Mouse (Mus musculus): Measurements from ENCODE around the gene Zfp64. TPM values are rescaled to one million over a fixed set of nuclear protein-coding genes. Genes with fewer than 3 reads are reported as not detected.

The Zfp64 gene
- polyA plus RNA-seq, 1 experiment from 2014 or later: 46.0 TPM

DNA sequence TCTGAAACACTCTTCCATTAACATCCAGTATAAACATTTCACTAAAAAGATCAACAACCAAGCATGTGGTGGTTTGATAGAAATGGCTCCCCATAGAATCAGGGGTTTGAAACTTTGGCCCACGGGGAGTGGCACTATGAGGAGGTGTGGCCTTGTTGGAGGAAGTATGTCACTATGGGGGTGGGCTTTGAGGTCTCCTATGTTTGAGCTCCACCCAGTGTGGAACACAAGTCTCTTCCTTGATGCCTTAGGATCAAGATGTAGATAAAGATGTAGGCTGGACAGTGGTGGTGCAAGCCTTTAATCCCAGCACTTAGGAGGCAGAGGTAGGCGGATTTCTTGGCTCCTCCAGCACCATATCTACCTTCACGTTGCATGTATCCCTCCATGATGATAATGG, 5.4 kb upstream of the Zfp64 start:
- 95% methylated on average over 3 of the region's 3 CpGs for WGBS
- peaks cover 3% of the 10 kb centered on the region; the same call in 1 of the 2 replicates for H3K9me3 ChIP-seq (replicated peaks; ENCODE audit: control insufficient read depth, low read length, poor library complexity, severe bottlenecking)

DNA sequence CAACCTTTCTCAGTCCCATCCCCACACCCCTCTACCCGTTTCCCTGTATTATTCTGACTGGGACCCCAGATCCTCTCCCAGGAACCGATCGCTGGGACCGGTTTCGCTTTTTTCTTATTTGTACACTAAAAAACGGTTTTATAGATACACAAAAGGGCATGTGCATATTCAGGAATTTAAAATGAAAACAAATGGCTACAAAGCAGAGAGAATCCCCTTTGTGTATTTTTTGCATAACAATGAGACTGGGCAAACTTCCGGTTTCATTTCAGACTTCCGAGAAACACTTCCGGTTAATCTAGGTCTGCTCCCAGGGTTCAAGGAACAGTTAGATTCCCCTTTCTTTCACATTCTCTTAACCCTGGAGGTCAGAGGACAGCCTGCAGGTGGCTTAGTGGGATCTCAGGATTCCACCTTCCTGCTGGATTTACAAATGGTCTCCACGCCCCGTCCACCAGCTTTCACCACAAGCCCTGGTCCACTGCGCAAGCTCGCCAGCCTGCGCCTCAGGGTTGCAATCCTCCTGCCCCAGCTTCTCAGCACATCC, 4.0 kb upstream of the Zfp64 start:
- no peak for ATAC-seq
- 81% methylated on average over 14 of the region's 14 CpGs for WGBS
- Histone ChIP-seq H3K9me3 (replicated peaks; ENCODE audit: control insufficient read depth, low read length, poor library complexity, severe bottlenecking) (no peaks in the 10 kb centered on the region; the same call in 1 of the 2 replicates), H3K36me3 (ENCODE audit: control insufficient read depth, insufficient read depth, low read length) (no peaks in the 10 kb centered on the region), H3K4me1 (ENCODE audit: control insufficient read depth, insufficient read depth, low read length) (peaks cover 5% of the 10 kb centered on the region; the same call in 1 of the 2 replicates), H3K9ac (ENCODE audit: low read depth, low read length) (no peak overlapping the region), H3K4me3 (ENCODE audit: low read depth, low read length) (no peak overlapping the region), H3K4me2 (ENCODE audit: low read length) (no peak overlapping the region), H3K27me3 (ENCODE audit: control insufficient read depth, insufficient read depth, low read depth, low read length) (no peaks in the 10 kb centered on the region), H3K27ac (ENCODE audit: low read length) (no peak overlapping the region)

More for the DNA sequence above, 5.4 kb upstream of the Zfp64 start:
- H3K4me3 ChIP-seq (ENCODE audit: low read depth, low read length): no peak overlapping the region
- peaks cover 3% of the 10 kb centered on the region; the same call in 1 of the 2 replicates for H3K4me1 ChIP-seq (ENCODE audit: control insufficient read depth, insufficient read depth, low read length)
- H3K27ac ChIP-seq (ENCODE audit: low read length): no peak overlapping the region
- H3K9ac ChIP-seq (ENCODE audit: low read depth, low read length): no peak overlapping the region
- H3K36me3 ChIP-seq (ENCODE audit: control insufficient read depth, insufficient read depth, low read length): no peaks in the 10 kb centered on the region
- H3K4me2 ChIP-seq (ENCODE audit: low read length): no peak overlapping the region
- H3K27me3 ChIP-seq (ENCODE audit: control insufficient read depth, insufficient read depth, low read depth, low read length): no peaks in the 10 kb centered on the region
- no peak for ATAC-seq

DNA sequence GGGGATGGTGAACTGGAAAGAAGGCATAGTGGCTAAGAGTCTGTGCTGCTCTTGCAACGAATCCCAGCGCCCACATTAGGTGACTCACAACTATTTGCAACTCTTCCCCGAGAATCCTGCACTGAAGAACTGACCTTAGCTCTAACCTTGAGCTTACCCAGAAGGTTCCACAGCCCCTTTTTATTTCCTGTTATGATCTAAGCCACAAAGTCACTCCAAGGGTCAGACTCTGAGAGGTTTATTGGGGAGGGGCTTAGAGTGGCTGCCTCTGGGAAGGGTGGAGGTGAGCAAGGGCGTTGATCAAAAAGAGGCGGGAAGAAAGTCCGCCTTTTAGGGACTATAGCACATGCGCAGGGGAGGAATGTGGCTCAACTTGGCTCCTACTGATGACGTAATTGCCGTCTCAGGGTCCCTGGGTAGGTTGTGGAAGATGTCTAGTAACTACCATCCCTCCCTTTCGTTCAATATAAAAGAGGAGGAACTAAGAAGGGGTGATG, 511 bp upstream of the Zfp64 start:
- H3K36me3 ChIP-seq (ENCODE audit: control insufficient read depth, insufficient read depth, low read length): peaks cover 3% of the 10 kb centered on the region; the same call in 1 of the 2 replicates
- H3K9ac ChIP-seq (ENCODE audit: low read depth, low read length): peak overlapping the region; percentile 95; the same call in 1 of the 2 replicates
- H3K27ac ChIP-seq (ENCODE audit: low read length): peak overlapping the region; percentile 87
- H3K9me3 ChIP-seq (replicated peaks; ENCODE audit: control insufficient read depth, low read length, poor library complexity, severe bottlenecking): no peaks in the 10 kb centered on the region
- H3K4me3 ChIP-seq (ENCODE audit: low read depth, low read length): peak overlapping the region; percentile 90
- WGBS: 50% methylated on average over 10 of the region's 10 CpGs
- no peaks in the 10 kb centered on the region for H3K27me3 ChIP-seq (ENCODE audit: control insufficient read depth, insufficient read depth, low read depth, low read length)
- peak overlapping the region; percentile 98 for H3K4me2 ChIP-seq (ENCODE audit: low read length)
- peaks cover 14% of the 10 kb centered on the region for H3K4me1 ChIP-seq (ENCODE audit: control insufficient read depth, insufficient read depth, low read length)
- ATAC-seq: no peak

DNA sequence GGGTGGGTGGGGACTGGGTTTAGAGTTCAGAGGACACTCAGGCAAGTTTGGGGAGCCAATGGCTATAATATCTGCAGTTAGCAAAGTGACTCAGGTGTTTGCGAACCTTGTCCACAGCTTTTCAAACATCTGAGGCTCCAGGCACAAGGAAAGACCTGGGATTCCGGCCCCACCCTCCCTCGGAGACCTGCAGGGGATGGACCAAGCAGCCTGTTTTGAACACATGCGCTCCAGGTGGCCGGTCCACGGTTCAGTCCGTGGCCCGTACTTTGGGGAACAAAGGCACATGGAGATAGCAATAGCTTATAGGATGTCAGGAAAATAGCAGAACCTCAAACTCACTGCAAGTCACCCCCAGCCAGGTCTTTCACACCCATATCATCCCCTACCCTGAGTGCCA, 1.0 kb downstream of the Zfp64 start:
- peak overlapping the region; percentile 95 for H3K9ac ChIP-seq (ENCODE audit: low read depth, low read length)
- H3K4me1 ChIP-seq (ENCODE audit: control insufficient read depth, insufficient read depth, low read length): peaks cover 14% of the 10 kb centered on the region
- H3K4me3 ChIP-seq (ENCODE audit: low read depth, low read length): peak overlapping the region; percentile 90
- H3K27ac ChIP-seq (ENCODE audit: low read length): peak overlapping the region; percentile 87; the same call in 1 of the 2 replicates
- peaks cover 5% of the 10 kb centered on the region; the same call in 1 of the 2 replicates for H3K36me3 ChIP-seq (ENCODE audit: control insufficient read depth, insufficient read depth, low read length)
- 9% methylated on average over 8 of the region's 8 CpGs for WGBS
- no peaks in the 10 kb centered on the region for H3K9me3 ChIP-seq (replicated peaks; ENCODE audit: control insufficient read depth, low read length, poor library complexity, severe bottlenecking)
- ATAC-seq: no peak; the same call in 1 of the 2 replicates
- peak overlapping the region; percentile 98 for H3K4me2 ChIP-seq (ENCODE audit: low read length)
- H3K27me3 ChIP-seq (ENCODE audit: control insufficient read depth, insufficient read depth, low read depth, low read length): no peaks in the 10 kb centered on the region

DNA sequence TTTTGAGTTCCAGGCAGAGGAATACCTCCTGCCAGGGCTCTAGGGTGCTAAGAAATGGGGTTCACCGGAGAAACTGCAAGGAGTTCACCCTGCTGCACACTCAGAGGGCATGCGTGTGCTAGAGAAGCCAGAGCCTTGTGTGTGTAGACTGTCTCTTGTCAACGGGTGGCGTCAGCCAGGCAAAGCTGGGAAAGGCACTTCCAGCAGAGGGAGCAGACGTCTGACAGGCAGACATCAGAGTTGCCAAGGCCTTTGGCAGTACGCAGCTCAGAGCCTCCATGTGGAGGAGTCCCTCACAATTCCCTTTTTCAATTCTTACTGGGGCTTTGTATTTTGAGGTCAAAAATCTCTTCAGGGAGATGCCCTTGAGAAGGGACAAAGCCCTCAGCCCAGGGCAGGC, 6.9 kb downstream of the Zfp64 start:
- no peak overlapping the region for H3K4me3 ChIP-seq (ENCODE audit: low read depth, low read length)
- H3K27me3 ChIP-seq (ENCODE audit: control insufficient read depth, insufficient read depth, low read depth, low read length): no peaks in the 10 kb centered on the region
- WGBS: 89% methylated on average over 6 of the region's 6 CpGs
- no peak for ATAC-seq
- H3K9me3 ChIP-seq (replicated peaks; ENCODE audit: control insufficient read depth, low read length, poor library complexity, severe bottlenecking): no peaks in the 10 kb centered on the region
- H3K4me1 ChIP-seq (ENCODE audit: control insufficient read depth, insufficient read depth, low read length): no peaks in the 10 kb centered on the region; the same call in 1 of the 2 replicates
- H3K4me2 ChIP-seq (ENCODE audit: low read length): no peak overlapping the region
- H3K9ac ChIP-seq (ENCODE audit: low read depth, low read length): no peak overlapping the region
- H3K36me3 ChIP-seq (ENCODE audit: control insufficient read depth, insufficient read depth, low read length): peaks cover 17% of the 10 kb centered on the region
- H3K27ac ChIP-seq (ENCODE audit: low read length): no peak overlapping the region

DNA sequence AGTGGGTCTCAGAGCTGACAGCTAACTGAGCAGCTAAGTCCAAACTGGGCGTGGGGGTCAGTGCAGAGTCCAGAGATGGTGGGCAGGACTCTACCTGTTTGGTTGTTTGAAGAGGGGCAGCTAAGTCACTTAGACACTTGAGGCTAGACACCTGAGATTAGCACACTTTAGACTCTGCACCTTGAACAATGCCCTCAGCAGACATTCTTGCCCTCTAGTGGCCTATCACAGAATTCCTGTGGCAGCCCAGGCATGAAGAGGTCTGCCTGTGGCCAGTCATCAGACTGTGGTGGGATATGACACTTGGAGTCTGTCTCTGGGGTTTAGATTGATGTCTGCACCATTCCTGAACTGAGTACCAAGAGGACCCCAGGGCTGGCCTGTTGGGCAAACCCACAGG, 7.7 kb downstream of the Zfp64 start:
- Histone ChIP-seq H3K27me3 (ENCODE audit: control insufficient read depth, insufficient read depth, low read depth, low read length) (no peaks in the 10 kb centered on the region), H3K4me1 (ENCODE audit: control insufficient read depth, insufficient read depth, low read length) (no peaks in the 10 kb centered on the region), H3K4me3 (ENCODE audit: low read depth, low read length) (no peak overlapping the region), H3K27ac (ENCODE audit: low read length) (no peak overlapping the region), H3K4me2 (ENCODE audit: low read length) (no peak overlapping the region), H3K9ac (ENCODE audit: low read depth, low read length) (no peak overlapping the region), H3K36me3 (ENCODE audit: control insufficient read depth, insufficient read depth, low read length) (peaks cover 17% of the 10 kb centered on the region), H3K9me3 (replicated peaks; ENCODE audit: control insufficient read depth, low read length, poor library complexity, severe bottlenecking) (no peaks in the 10 kb centered on the region)
- WGBS: 94% methylated on average over 1 of the region's 1 CpGs
- no peak for ATAC-seq

DNA sequence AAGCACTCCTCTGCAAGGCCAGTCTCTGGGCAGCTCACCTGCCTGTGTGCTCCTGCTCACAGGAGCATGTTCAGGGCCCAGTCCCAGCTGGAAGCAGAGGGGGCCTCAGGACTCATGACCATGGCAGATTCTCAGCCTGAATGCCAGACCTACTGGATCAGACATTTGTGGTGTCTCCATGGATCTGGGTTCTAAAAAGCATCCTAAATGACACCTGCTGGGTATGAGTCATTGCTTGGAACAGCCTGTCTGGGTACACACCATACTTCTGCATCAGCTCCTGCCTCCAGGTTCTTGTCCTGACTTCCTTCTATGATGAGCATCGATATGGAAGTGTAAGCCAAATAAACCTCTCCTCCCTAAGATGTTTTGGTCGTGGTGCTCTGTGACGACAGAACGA, 11.4 kb downstream of the Zfp64 start:
- Histone ChIP-seq H3K9me3 (replicated peaks; ENCODE audit: control insufficient read depth, low read length, poor library complexity, severe bottlenecking) (no peaks in the 10 kb centered on the region), H3K4me2 (ENCODE audit: low read length) (no peak overlapping the region), H3K4me1 (ENCODE audit: control insufficient read depth, insufficient read depth, low read length) (no peaks in the 10 kb centered on the region), H3K27me3 (ENCODE audit: control insufficient read depth, insufficient read depth, low read depth, low read length) (no peaks in the 10 kb centered on the region), H3K27ac (ENCODE audit: low read length) (no peak overlapping the region), H3K36me3 (ENCODE audit: control insufficient read depth, insufficient read depth, low read length) (peaks cover 26% of the 10 kb centered on the region), H3K4me3 (ENCODE audit: low read depth, low read length) (no peak overlapping the region), H3K9ac (ENCODE audit: low read depth, low read length) (no peak overlapping the region)
- WGBS: 94% methylated on average over 4 of the region's 4 CpGs
- no peak for ATAC-seq

DNA sequence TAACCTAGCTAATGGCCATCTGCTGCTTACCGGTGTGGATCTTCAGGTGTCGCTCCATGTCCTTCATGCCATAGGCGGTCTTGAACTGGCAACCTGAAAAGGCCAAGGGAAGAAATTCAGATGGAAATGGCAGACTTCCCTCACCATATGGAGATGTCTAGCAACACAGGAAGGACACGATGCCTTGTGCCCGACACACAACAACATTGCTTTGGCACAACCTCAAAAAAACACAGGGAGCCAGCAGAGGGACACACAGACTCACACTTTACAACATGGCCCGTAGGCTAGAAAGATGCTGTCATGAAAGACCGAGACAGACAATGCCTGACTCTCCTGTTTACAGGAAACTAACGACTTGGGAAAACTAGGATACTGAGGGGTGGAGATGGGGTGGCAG, 15.4 kb downstream of the Zfp64 start:
- Histone ChIP-seq H3K9ac (ENCODE audit: low read depth, low read length) (no peak overlapping the region), H3K4me1 (ENCODE audit: control insufficient read depth, insufficient read depth, low read length) (no peaks in the 10 kb centered on the region), H3K4me3 (ENCODE audit: low read depth, low read length) (no peak overlapping the region), H3K9me3 (replicated peaks; ENCODE audit: control insufficient read depth, low read length, poor library complexity, severe bottlenecking) (no peaks in the 10 kb centered on the region), H3K36me3 (ENCODE audit: control insufficient read depth, insufficient read depth, low read length) (peaks cover 36% of the 10 kb centered on the region), H3K27me3 (ENCODE audit: control insufficient read depth, insufficient read depth, low read depth, low read length) (no peaks in the 10 kb centered on the region), H3K4me2 (ENCODE audit: low read length) (no peak overlapping the region), H3K27ac (ENCODE audit: low read length) (no peak overlapping the region)
- ATAC-seq: no peak
- WGBS: 95% methylated on average over 8 of the region's 8 CpGs

DNA sequence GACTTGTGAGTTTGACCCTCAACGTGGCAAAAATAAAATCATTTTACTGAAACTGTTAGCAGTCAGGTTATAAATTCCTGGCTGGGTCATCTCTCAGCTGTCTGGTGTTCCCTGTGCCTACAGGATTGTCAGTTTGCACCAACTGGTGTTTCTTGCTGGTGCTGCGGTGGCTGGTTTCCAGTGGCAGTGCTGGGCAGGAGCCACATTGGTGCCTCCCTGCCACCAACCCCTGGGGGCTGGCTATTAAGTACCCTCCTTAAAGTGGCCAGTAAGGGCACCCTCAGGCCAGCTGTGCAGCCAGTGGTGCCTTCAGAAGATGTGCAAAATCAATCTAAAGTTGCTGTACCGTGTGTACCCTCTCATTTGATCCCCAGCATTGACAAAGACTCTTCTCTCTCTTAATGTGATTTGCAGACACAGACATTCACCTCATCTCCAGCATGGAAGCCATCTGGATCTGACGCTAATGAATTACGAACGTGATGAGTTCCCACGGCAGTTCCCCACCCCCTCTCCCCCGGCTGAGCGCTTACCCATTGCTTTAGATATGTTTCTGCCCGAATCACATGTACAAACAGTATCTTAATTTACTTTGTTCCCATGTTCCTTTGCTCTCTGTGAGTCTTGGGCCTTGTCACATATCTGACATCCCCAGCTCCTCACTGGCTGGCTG, 16.0 kb downstream of the Zfp64 start:
- Histone ChIP-seq H3K9me3 (replicated peaks; ENCODE audit: control insufficient read depth, low read length, poor library complexity, severe bottlenecking) (no peaks in the 10 kb centered on the region), H3K9ac (ENCODE audit: low read depth, low read length) (no peak overlapping the region), H3K27ac (ENCODE audit: low read length) (no peak overlapping the region), H3K4me2 (ENCODE audit: low read length) (no peak overlapping the region), H3K4me3 (ENCODE audit: low read depth, low read length) (no peak overlapping the region), H3K36me3 (ENCODE audit: control insufficient read depth, insufficient read depth, low read length) (peaks cover 34% of the 10 kb centered on the region), H3K27me3 (ENCODE audit: control insufficient read depth, insufficient read depth, low read depth, low read length) (no peaks in the 10 kb centered on the region), H3K4me1 (ENCODE audit: control insufficient read depth, insufficient read depth, low read length) (no peaks in the 10 kb centered on the region)
- WGBS: 86% methylated on average over 10 of the region's 10 CpGs
- ATAC-seq: no peak

Measured in midbrain, embryonic 16.5 days (tissue).